Mouse (Mus musculus) brain, adult 2 months (tissue): ENCODE results near the gene Cwc15.
"Not testable (repeated sequence)": the region's sequence is repeated elsewhere in the genome, so short reads cannot be mapped to it uniquely, and the experiment has no call there.

Experiments
- DNase-seq: peaks from one replicate; pipeline ENCODE4 v3.0.0; 2011; ENCODE audit warnings: low read depth, low spot score

Gene Cwc15

GRCm38 (mm10) chr9:14500023-14500915, at the start of gene Cwc15, which contains the start of gene Kdm4d:
Gene Cwc15, plus strand, starts transcription at chr9:14500617.
Gene Kdm4d, minus strand, starts transcription at chr9:14500482.
- peak; percentile 99 for DNase-seq

- DNase-seq, result peak; percentile 14
Measured at GRCm38 (mm10) chr9:14451120-14451519, 49.3 kb upstream of the Cwc15 start.

GRCm38 (mm10) chr9:14456320-14456719, 44.1 kb upstream of the Cwc15 start:
- no peak for DNase-seq

GRCm38 (mm10) chr9:14462536-14462935, 37.9 kb upstream of the Cwc15 start:
- DNase-seq, result not testable (repeated sequence)

- peak; percentile 3 for DNase-seq
Measured at GRCm38 (mm10) chr9:14463668-14464067, 36.7 kb upstream of the Cwc15 start.

- DNase-seq, result no peak
Measured at GRCm38 (mm10) chr9:14498896-14499705, 1.3 kb upstream of the Cwc15 start.

- DNase-seq, result peak; percentile 12
Measured at GRCm38 (mm10) chr9:14500916-14501424, 553 bp downstream of the Cwc15 start.

- peak; percentile 74 for DNase-seq
Measured at GRCm38 (mm10) chr9:14512633-14513445, 12.4 kb downstream of the Cwc15 start.

- no peak for DNase-seq
Measured at GRCm38 (mm10) chr9:14517296-14517695, 16.9 kb downstream of the Cwc15 start.

GRCm38 (mm10) chr9:14518105-14518504, 17.7 kb downstream of the Cwc15 start:
- peak; percentile 44 for DNase-seq

GRCm38 (mm10) chr9:14520971-14521670, 20.7 kb downstream of the Cwc15 start:
- no peak for DNase-seq

- no peak for DNase-seq
Measured at GRCm38 (mm10) chr9:14521695-14522094, 21.3 kb downstream of the Cwc15 start.

- DNase-seq, result peak; percentile 89
Measured at GRCm38 (mm10) chr9:14523408-14524043, 23.1 kb downstream of the Cwc15 start.

GRCm38 (mm10) chr9:14530004-14530403, 29.6 kb downstream of the Cwc15 start:
- DNase-seq, result no peak

- DNase-seq, result no peak
Measured at GRCm38 (mm10) chr9:14532283-14532682, 31.9 kb downstream of the Cwc15 start.

GRCm38 (mm10) chr9:14533659-14534058, 33.2 kb downstream of the Cwc15 start:
- no peak for DNase-seq

- DNase-seq, result no peak
Measured at GRCm38 (mm10) chr9:14534833-14535456, 34.5 kb downstream of the Cwc15 start.

- DNase-seq, result no peak
Measured at GRCm38 (mm10) chr9:14544034-14544757, 43.8 kb downstream of the Cwc15 start.
